Mouse (Mus musculus): ENCODE data around the gene Hmgxb4. TPM values are rescaled to one million over a fixed set of nuclear protein-coding genes. Genes with fewer than 3 reads are reported as not detected.
"Not testable (repeated sequence)": the region's sequence is repeated elsewhere in the genome, so short reads cannot be mapped to it uniquely, and the experiment has no call there.

Gene Hmgxb4
- polyA plus RNA-seq (2014; fragmentation: Nextera tagmentation; extraction: Ambion mirVana), result 48.0 and 49.0 TPM in 2 replicates

- Histone ChIP-seq H3K27ac (ENCODE audit: low read depth, low read length) (peak within 1 kb of the TSS; percentile 92), H3K4me2 (ENCODE audit: low read depth) (peak within 1 kb of the TSS; percentile 56), H3K4me1 (ENCODE audit: control insufficient read depth, insufficient read depth, low read length) (peaks cover 4% of the 10 kb centered on the region; the same call in 1 of the 2 replicates), H3K36me3 (ENCODE audit: control insufficient read depth, insufficient read depth, low read length) (no peaks in the 10 kb centered on the region), H3K27me3 (ENCODE audit: control insufficient read depth, insufficient read depth, low read length) (no peaks in the 10 kb centered on the region), H3K4me3 (ENCODE audit: low read depth, low read length) (peak within 1 kb of the TSS; percentile 93), H3K9me3 (ENCODE audit: control insufficient read depth, low read length) (no peaks in the 10 kb centered on the region), H3K9ac (ENCODE audit: low read length) (peak within 1 kb of the TSS; percentile 100)
- peak; percentile 7; the same call in 1 of the 2 replicates for ATAC-seq (ENCODE audit: insufficient read depth, low FRiP score, low TSS enrichment)
- 13% methylated on average over 8 of the region's 8 CpGs for WGBS
- no peak for DNase-seq (ENCODE audit: low spot score)
Observed at GRCm38 (mm10) chr8:74993081-74993474, at the start of gene Hmgxb4. Gene Hmgxb4, plus strand, starts transcription at chr8:74993356.

GRCm38 (mm10) chr8:74949445-74949844 lies 43.7 kb upstream of the Hmgxb4 start:
- ATAC-seq (ENCODE audit: insufficient read depth, low FRiP score, low TSS enrichment) (no peak), DNase-seq (ENCODE audit: low spot score) (no peak)
- Histone ChIP-seq H3K27ac (ENCODE audit: low read depth, low read length) (no peak overlapping the region), H3K27me3 (ENCODE audit: control insufficient read depth, insufficient read depth, low read length) (no peaks in the 10 kb centered on the region), H3K9me3 (ENCODE audit: control insufficient read depth, low read length) (no peaks in the 10 kb centered on the region), H3K9ac (ENCODE audit: low read length) (no peak overlapping the region), H3K4me2 (ENCODE audit: low read depth) (no peak overlapping the region), H3K4me3 (ENCODE audit: low read depth, low read length) (no peak overlapping the region), H3K36me3 (ENCODE audit: control insufficient read depth, insufficient read depth, low read length) (no peaks in the 10 kb centered on the region), H3K4me1 (ENCODE audit: control insufficient read depth, insufficient read depth, low read length) (no peaks in the 10 kb centered on the region)
- WGBS, result 89% methylated on average over 1 of the region's 1 CpGs

GRCm38 (mm10) chr8:74963983-74964382 lies 29.2 kb upstream of the Hmgxb4 start:
- 66% methylated on average over 5 of the region's 5 CpGs for WGBS

GRCm38 (mm10) chr8:74970286-74970685 lies 22.9 kb upstream of the Hmgxb4 start:
- not testable (repeated sequence) for H3K9me3 ChIP-seq (ENCODE audit: control insufficient read depth, low read length); H3K27me3 ChIP-seq (ENCODE audit: control insufficient read depth, insufficient read depth, low read length); ATAC-seq (ENCODE audit: insufficient read depth, low FRiP score, low TSS enrichment); DNase-seq (ENCODE audit: low spot score); H3K4me2 ChIP-seq (ENCODE audit: low read depth); H3K27ac ChIP-seq (ENCODE audit: low read depth, low read length); H3K4me1 ChIP-seq (ENCODE audit: control insufficient read depth, insufficient read depth, low read length); H3K4me3 ChIP-seq (ENCODE audit: low read depth, low read length); H3K36me3 ChIP-seq (ENCODE audit: control insufficient read depth, insufficient read depth, low read length); H3K9ac ChIP-seq (ENCODE audit: low read length)
- 89% methylated on average over 3 of the region's 3 CpGs for WGBS

More at GRCm38 (mm10) chr8:74963983-74964382, 29.2 kb upstream of the Hmgxb4 start:
- ATAC-seq (ENCODE audit: insufficient read depth, low FRiP score, low TSS enrichment) (no peak), DNase-seq (ENCODE audit: low spot score) (no peak)
- H3K27ac ChIP-seq (ENCODE audit: low read depth, low read length), result no peak overlapping the region
- no peak overlapping the region for H3K4me2 ChIP-seq (ENCODE audit: low read depth)
- H3K27me3 ChIP-seq (ENCODE audit: control insufficient read depth, insufficient read depth, low read length), result no peaks in the 10 kb centered on the region; the same call in 1 of the 2 replicates
- no peaks in the 10 kb centered on the region for H3K9me3 ChIP-seq (ENCODE audit: control insufficient read depth, low read length)
- H3K4me1 ChIP-seq (ENCODE audit: control insufficient read depth, insufficient read depth, low read length), result no peaks in the 10 kb centered on the region
- no peak overlapping the region for H3K4me3 ChIP-seq (ENCODE audit: low read depth, low read length)
- H3K36me3 ChIP-seq (ENCODE audit: control insufficient read depth, insufficient read depth, low read length), result no peaks in the 10 kb centered on the region
- H3K9ac ChIP-seq (ENCODE audit: low read length), result no peak overlapping the region

- no peak overlapping the region for H3K4me3 ChIP-seq (ENCODE audit: low read depth, low read length)
- H3K36me3 ChIP-seq (ENCODE audit: control insufficient read depth, insufficient read depth, low read length), result no peaks in the 10 kb centered on the region
- DNase-seq (ENCODE audit: low spot score) (no peak), ATAC-seq (ENCODE audit: insufficient read depth, low FRiP score, low TSS enrichment) (no peak)
- H3K27me3 ChIP-seq (ENCODE audit: control insufficient read depth, insufficient read depth, low read length), result no peaks in the 10 kb centered on the region
- H3K9me3 ChIP-seq (ENCODE audit: control insufficient read depth, low read length), result no peaks in the 10 kb centered on the region
- no peaks in the 10 kb centered on the region for H3K4me1 ChIP-seq (ENCODE audit: control insufficient read depth, insufficient read depth, low read length)
- WGBS, result 74% methylated on average over 4 of the region's 4 CpGs
- no peak overlapping the region for H3K27ac ChIP-seq (ENCODE audit: low read depth, low read length)
- H3K4me2 ChIP-seq (ENCODE audit: low read depth), result no peak overlapping the region
- no peak overlapping the region for H3K9ac ChIP-seq (ENCODE audit: low read length)
Observed at GRCm38 (mm10) chr8:74971636-74972035, 21.5 kb upstream of the Hmgxb4 start.

GRCm38 (mm10) chr8:74972322-74972883 lies 20.8 kb upstream of the Hmgxb4 start:
- Histone ChIP-seq H3K27me3 (ENCODE audit: control insufficient read depth, insufficient read depth, low read length) (no peaks in the 10 kb centered on the region), H3K4me3 (ENCODE audit: low read depth, low read length) (no peak overlapping the region), H3K4me2 (ENCODE audit: low read depth) (no peak overlapping the region), H3K9me3 (ENCODE audit: control insufficient read depth, low read length) (no peaks in the 10 kb centered on the region), H3K9ac (ENCODE audit: low read length) (no peak overlapping the region), H3K27ac (ENCODE audit: low read depth, low read length) (no peak overlapping the region), H3K36me3 (ENCODE audit: control insufficient read depth, insufficient read depth, low read length) (no peaks in the 10 kb centered on the region), H3K4me1 (ENCODE audit: control insufficient read depth, insufficient read depth, low read length) (no peaks in the 10 kb centered on the region)
- 82% methylated on average over 7 of the region's 7 CpGs for WGBS
- no peak for ATAC-seq (ENCODE audit: insufficient read depth, low FRiP score, low TSS enrichment)
- no peak for DNase-seq (ENCODE audit: low spot score)

- Histone ChIP-seq H3K27ac (ENCODE audit: low read depth, low read length) (0 out of 2 replicates have a peak overlapping the region, but pooled peaks have one; percentile 4), H3K36me3 (ENCODE audit: control insufficient read depth, insufficient read depth, low read length) (no peaks in the 10 kb centered on the region), H3K4me1 (ENCODE audit: control insufficient read depth, insufficient read depth, low read length) (no peaks in the 10 kb centered on the region), H3K9ac (ENCODE audit: low read length) (no peak overlapping the region), H3K4me3 (ENCODE audit: low read depth, low read length) (no peak overlapping the region), H3K9me3 (ENCODE audit: control insufficient read depth, low read length) (no peaks in the 10 kb centered on the region), H3K4me2 (ENCODE audit: low read depth) (no peak overlapping the region), H3K27me3 (ENCODE audit: control insufficient read depth, insufficient read depth, low read length) (no peaks in the 10 kb centered on the region)
- 63% methylated on average over 8 of the region's 8 CpGs for WGBS
- ATAC-seq (ENCODE audit: insufficient read depth, low FRiP score, low TSS enrichment) (peak; percentile 66), DNase-seq (ENCODE audit: low spot score) (no peak)
Observed at GRCm38 (mm10) chr8:74973121-74973869, 19.9 kb upstream of the Hmgxb4 start.

GRCm38 (mm10) chr8:74973904-74974303 lies 19.3 kb upstream of the Hmgxb4 start:
- 77% methylated on average over 2 of the region's 2 CpGs for WGBS
- Histone ChIP-seq H3K27ac (ENCODE audit: low read depth, low read length) (0 out of 2 replicates have a peak overlapping the region, but pooled peaks have one; percentile 4), H3K9ac (ENCODE audit: low read length) (no peak overlapping the region), H3K36me3 (ENCODE audit: control insufficient read depth, insufficient read depth, low read length) (no peaks in the 10 kb centered on the region), H3K4me1 (ENCODE audit: control insufficient read depth, insufficient read depth, low read length) (no peaks in the 10 kb centered on the region), H3K27me3 (ENCODE audit: control insufficient read depth, insufficient read depth, low read length) (no peaks in the 10 kb centered on the region), H3K9me3 (ENCODE audit: control insufficient read depth, low read length) (no peaks in the 10 kb centered on the region), H3K4me2 (ENCODE audit: low read depth) (no peak overlapping the region), H3K4me3 (ENCODE audit: low read depth, low read length) (no peak overlapping the region)
- DNase-seq (ENCODE audit: low spot score), result no peak
- 0 out of 2 replicates have a peak, but pooled peaks have one; percentile 5 for ATAC-seq (ENCODE audit: insufficient read depth, low FRiP score, low TSS enrichment)

GRCm38 (mm10) chr8:74977427-74977826 lies 15.7 kb upstream of the Hmgxb4 start:
- ATAC-seq (ENCODE audit: insufficient read depth, low FRiP score, low TSS enrichment), result no peak
- no peak for DNase-seq (ENCODE audit: low spot score)
- Histone ChIP-seq H3K9me3 (ENCODE audit: control insufficient read depth, low read length) (no peaks in the 10 kb centered on the region), H3K4me2 (ENCODE audit: low read depth) (no peak overlapping the region), H3K27ac (ENCODE audit: low read depth, low read length) (no peak overlapping the region), H3K4me1 (ENCODE audit: control insufficient read depth, insufficient read depth, low read length) (no peaks in the 10 kb centered on the region), H3K4me3 (ENCODE audit: low read depth, low read length) (no peak overlapping the region), H3K36me3 (ENCODE audit: control insufficient read depth, insufficient read depth, low read length) (no peaks in the 10 kb centered on the region), H3K9ac (ENCODE audit: low read length) (no peak overlapping the region), H3K27me3 (ENCODE audit: control insufficient read depth, insufficient read depth, low read length) (no peaks in the 10 kb centered on the region)
- 76% methylated on average over 1 of the region's 1 CpGs for WGBS
